Mouse (Mus musculus) midbrain, embryonic 16.5 days (tissue): ENCODE data around the gene Angel1. TPM values are rescaled to one million over a fixed set of nuclear protein-coding genes. Genes with fewer than 3 reads are reported as not detected.
A peak's percentile ranks its signal among the peaks of the same experiment; 100 is the strongest.

ENCODE experiments used
- ATAC-seq: fragments of 200-750 bp; cut with Nextera tagmentation; 2 replicates; pipeline ENCODE4 v1.8.0; 2017; ENCODE audit warnings: moderate TSS enrichment
- H3K27ac ChIP-seq: fragments of 300-500 bp; sonication (generic); 2 replicates; pipeline ENCODE4 v1.5.1; 2014; ENCODE audit warnings: mild to moderate bottlenecking, low read length, mixed read lengths
- H3K27me3 ChIP-seq: fragments of 300-500 bp; sonication (generic); 2 replicates; pipeline ENCODE4 v1.6.1; 2014; ENCODE audit warnings: low read depth, low read length, mixed read lengths; ENCODE audit not compliant: control insufficient read depth, insufficient read depth
- H3K36me3 ChIP-seq: fragments of 300-500 bp; sonication (generic); 2 replicates; pipeline ENCODE4 v1.6.1; 2014; ENCODE audit warnings: mild to moderate bottlenecking, low read length, moderate library complexity, mixed read lengths; ENCODE audit not compliant: control insufficient read depth, insufficient read depth
- H3K4me1 ChIP-seq: fragments of 300-500 bp; sonication (generic); 2 replicates; pipeline ENCODE4 v1.6.1; 2014; ENCODE audit warnings: mild to moderate bottlenecking, low read length, mixed read lengths; ENCODE audit not compliant: control insufficient read depth, insufficient read depth
- H3K4me2 ChIP-seq: fragments of 300-500 bp; sonication (generic); 2 replicates; pipeline ENCODE4 v1.6.1; 2014; ENCODE audit warnings: mild to moderate bottlenecking, low read length, mixed read lengths
- H3K4me3 ChIP-seq: fragments of 300-500 bp; sonication (generic); 2 replicates; pipeline ENCODE4 v1.5.1; 2014; ENCODE audit warnings: low read depth, mild to moderate bottlenecking, low read length, moderate library complexity, mixed read lengths
- H3K9ac ChIP-seq: fragments of 300-500 bp; sonication (generic); 2 replicates; pipeline ENCODE4 v1.6.1; 2014; ENCODE audit warnings: low read depth, low read length, mixed read lengths
- H3K9me3 ChIP-seq: fragments of 300-500 bp; sonication (generic); replicated peaks from 2 replicates; pipeline ENCODE4 v1.6.1; 2014; ENCODE audit warnings: mild to moderate bottlenecking, low read length, mixed read lengths; ENCODE audit not compliant: control insufficient read depth, poor library complexity, severe bottlenecking
- WGBS: fragments of 180-500 bp; shearing (Covaris S2); extraction: QIAGEN DNeasy Blood & Tissue Kit; methylation state at CpG from one replicate; pipeline ENCODE4 v1.1.7; 2014; 5-methylcytosine and 5-hydroxymethylcytosine counted together
- polyA plus RNA-seq: library from polyadenylated mRNA; unstranded; fragments of >200 nt; fragmentation: Nextera tagmentation; extraction: Ambion mirVana; gene quantifications from 2 replicates; pipeline ENCODE4 v1.2.1, GENCODE M21; 2015

Angel1 gene
- polyA plus RNA-seq, result 10.6 and 10.8 TPM in 2 replicates

DNA sequence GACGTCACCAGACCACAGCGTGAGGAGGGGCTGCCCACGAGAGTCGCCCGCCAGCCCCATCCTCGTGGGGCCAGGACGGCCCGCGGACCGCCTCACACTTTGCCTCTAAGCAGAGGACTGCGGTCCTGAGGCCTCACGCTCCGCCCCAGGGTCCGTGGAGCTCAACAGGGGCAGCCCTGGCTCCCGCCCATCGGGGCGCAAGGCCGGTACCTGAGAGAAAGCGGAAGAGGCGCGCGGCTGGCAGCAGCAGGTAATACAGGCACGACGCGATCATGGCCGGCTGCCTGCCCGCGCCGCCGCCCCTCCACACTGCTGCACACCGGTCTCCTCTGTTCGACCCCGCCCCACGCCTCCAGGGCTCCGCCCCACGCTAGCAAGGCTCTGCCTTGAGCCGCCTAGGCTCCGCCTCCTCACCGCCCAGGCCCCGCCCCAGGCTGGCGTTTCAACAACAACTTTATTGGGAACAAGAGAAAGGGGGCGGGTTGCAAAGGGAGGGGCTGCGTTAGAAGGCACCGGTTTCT is at the start of gene Angel1:
Gene Angel1, minus strand, starts transcription at position 341 of the 521 bp plus-strand sequence.
- peak within 1 kb of the TSS; percentile 71 for H3K27ac ChIP-seq
- H3K27me3 ChIP-seq, result no peaks in the 10 kb centered on the region
- peaks cover 10% of the 10 kb centered on the region for H3K4me1 ChIP-seq
- no peaks in the 10 kb centered on the region for H3K36me3 ChIP-seq
- ATAC-seq, result peak; percentile 98
- peak within 1 kb of the TSS; percentile 76 for H3K4me2 ChIP-seq
- peak within 1 kb of the TSS; percentile 84 for H3K4me3 ChIP-seq
- H3K9me3 ChIP-seq, result no peaks in the 10 kb centered on the region
- peak within 1 kb of the TSS; percentile 75 for H3K9ac ChIP-seq
- WGBS, result under 1% methylated on average over 38 of the region's 44 CpGs

GRCm38 (mm10) chr12:86775561-86776280 is 49.5 kb upstream of the Angel1 start:
- H3K9me3 ChIP-seq, result no peaks in the 10 kb centered on the region
- H3K4me3 ChIP-seq, result no peak overlapping the region
- H3K27me3 ChIP-seq, result no peaks in the 10 kb centered on the region
- no peak overlapping the region for H3K4me2 ChIP-seq
- no peaks in the 10 kb centered on the region for H3K36me3 ChIP-seq
- no peak overlapping the region for H3K9ac ChIP-seq
- H3K4me1 ChIP-seq, result peaks cover 13% of the 10 kb centered on the region
- no peak overlapping the region for H3K27ac ChIP-seq
- WGBS, result 89% methylated on average over 7 of the region's 7 CpGs
- ATAC-seq, result no peak

DNA sequence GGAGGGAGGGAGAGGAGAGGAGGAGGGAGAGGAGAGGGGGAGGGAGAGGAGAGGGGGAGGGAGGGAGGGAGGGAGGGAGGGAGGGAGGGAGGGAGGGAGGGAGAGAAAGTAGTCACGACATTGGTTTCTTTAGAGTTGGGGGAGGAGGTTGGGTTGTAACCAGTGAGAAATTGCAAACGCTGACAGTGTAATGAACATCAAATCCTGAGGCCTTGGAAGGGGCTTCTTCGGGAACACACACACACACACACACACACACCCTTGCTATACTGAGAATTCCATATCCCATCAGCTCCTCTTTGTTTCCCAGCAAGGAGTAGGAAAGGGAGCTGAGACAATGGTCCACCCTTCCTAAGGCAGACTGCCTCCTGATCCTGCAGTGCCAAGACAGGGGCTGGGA is 46.3 kb upstream of the Angel1 start:
- Histone ChIP-seq H3K9me3 (no peaks in the 10 kb centered on the region), H3K4me1 (peaks cover 19% of the 10 kb centered on the region), H3K4me3 (no peak overlapping the region), H3K9ac (peak overlapping the region; percentile 55), H3K27ac (peak overlapping the region; percentile 76), H3K4me2 (no peak overlapping the region), H3K36me3 (no peaks in the 10 kb centered on the region), H3K27me3 (no peaks in the 10 kb centered on the region)
- 0 out of 2 replicates have a peak, but pooled peaks have one; percentile 34 for ATAC-seq
- 16% methylated on average over 3 of the region's 3 CpGs for WGBS

DNA sequence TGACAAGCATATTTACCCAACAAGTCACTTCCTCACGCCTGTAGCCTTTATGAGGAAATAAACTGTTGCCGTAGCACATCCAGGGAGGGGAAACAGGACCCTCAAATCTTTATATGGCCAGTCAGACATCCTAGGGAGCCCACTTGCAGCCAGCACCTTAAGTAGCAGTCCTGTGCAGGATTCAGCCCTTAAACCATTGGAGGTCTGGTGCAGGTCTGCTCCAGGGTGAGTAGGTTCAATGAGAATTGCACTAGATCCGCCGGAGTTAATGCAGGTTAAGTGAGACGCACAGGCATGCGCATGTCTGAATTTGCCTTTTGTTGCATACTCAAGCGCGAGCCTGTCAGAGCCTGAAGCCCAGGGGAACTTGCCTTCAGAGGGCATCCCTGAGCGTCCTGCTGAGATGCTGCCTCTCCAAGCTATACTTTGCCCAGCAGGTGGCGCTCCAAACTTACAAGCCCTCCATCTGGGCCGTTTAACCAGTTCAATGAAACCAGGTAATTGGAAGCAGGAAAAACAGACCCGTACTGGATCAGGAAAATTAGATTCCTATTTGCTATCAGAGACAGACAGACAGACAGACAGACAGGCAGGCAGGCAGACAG is 45.7 kb upstream of the Angel1 start:
- Histone ChIP-seq H3K9me3 (no peaks in the 10 kb centered on the region), H3K4me2 (0 out of 2 replicates have a peak overlapping the region, but pooled peaks have one; percentile 17), H3K4me3 (no peak overlapping the region), H3K27me3 (no peaks in the 10 kb centered on the region), H3K27ac (peak overlapping the region; percentile 76), H3K36me3 (no peaks in the 10 kb centered on the region), H3K9ac (peak overlapping the region; percentile 50; the same call in 1 of the 2 replicates), H3K4me1 (peaks cover 19% of the 10 kb centered on the region)
- 12% methylated on average over 12 of the region's 12 CpGs for WGBS
- ATAC-seq, result peak; percentile 71

DNA sequence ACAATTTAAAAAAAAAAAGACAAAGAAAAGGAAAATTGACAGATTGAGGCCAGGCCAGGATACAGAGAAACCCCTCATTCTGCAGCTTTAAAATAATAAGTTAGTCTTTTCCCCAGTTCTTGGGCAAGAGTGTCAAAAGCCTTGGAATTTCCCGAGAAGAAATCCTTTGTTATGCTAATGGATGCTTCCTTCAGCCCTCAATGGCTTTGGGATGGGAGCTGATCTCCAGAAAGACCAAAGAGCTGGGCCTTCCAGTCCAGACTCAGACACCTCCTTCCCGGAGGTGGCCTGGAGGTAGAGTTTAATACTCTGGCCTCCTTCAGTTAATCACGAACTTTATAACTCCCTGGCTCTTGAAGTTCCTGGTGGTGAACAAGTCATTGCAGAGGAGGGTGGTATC is 44.7 kb upstream of the Angel1 start:
- H3K9me3 ChIP-seq, result no peaks in the 10 kb centered on the region
- 1% methylated on average over 3 of the region's 3 CpGs for WGBS
- H3K4me3 ChIP-seq, result no peak overlapping the region
- H3K36me3 ChIP-seq, result no peaks in the 10 kb centered on the region
- 0 out of 2 replicates have a peak overlapping the region, but pooled peaks have one; percentile 52 for H3K27ac ChIP-seq
- H3K9ac ChIP-seq, result no peak overlapping the region
- ATAC-seq, result no peak
- H3K4me1 ChIP-seq, result peaks cover 19% of the 10 kb centered on the region
- no peaks in the 10 kb centered on the region for H3K27me3 ChIP-seq
- no peak overlapping the region for H3K4me2 ChIP-seq

DNA sequence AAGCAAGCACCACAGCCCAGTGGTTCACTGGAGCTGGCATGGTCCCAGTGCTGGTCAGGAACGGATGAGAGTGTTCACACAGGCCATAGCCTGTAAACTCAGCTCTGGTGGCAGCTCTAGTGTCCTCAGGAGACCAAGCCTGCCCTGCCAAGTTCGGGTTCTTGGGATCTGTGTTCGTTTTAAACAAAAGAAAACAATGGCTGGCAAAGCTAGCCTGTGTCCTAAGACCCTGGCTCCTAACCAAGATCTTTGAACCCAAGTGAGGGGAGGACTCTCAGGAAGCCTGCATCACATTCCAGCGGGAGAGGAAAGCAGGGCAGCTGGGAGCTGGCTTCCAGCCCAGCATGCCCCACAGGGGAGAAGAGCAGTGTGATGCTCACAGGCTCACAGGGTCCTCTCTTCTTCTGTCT is 44.0 kb upstream of the Angel1 start:
- Histone ChIP-seq H3K9ac (no peak overlapping the region), H3K36me3 (no peaks in the 10 kb centered on the region), H3K27me3 (no peaks in the 10 kb centered on the region), H3K4me3 (no peak overlapping the region), H3K9me3 (no peaks in the 10 kb centered on the region), H3K4me1 (peaks cover 19% of the 10 kb centered on the region), H3K27ac (peak overlapping the region; percentile 52), H3K4me2 (no peak overlapping the region)
- ATAC-seq, result no peak
- 14% methylated on average over 4 of the region's 4 CpGs for WGBS

DNA sequence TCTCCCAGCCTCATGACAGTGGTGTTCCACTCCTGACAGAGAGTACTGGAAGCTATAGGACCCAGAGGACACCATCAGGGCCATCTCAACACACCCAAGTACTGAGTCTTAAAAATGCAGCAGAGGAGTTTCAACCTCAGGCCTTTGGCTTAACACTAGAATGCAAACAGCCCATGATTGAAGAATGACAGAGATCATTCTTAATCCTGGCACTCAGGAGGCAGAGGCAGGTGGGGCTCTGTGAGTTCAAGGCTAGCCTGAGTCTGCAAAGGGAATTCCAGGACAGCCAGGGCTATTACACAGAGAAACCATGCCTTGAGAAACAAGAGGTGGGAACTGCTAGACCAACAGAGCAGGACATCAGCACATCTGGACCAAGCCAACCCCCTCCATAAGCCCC is 43.6 kb upstream of the Angel1 start:
- Histone ChIP-seq H3K36me3 (no peaks in the 10 kb centered on the region), H3K27me3 (no peaks in the 10 kb centered on the region), H3K4me2 (no peak overlapping the region), H3K4me3 (no peak overlapping the region), H3K9ac (no peak overlapping the region), H3K27ac (peak overlapping the region; percentile 52), H3K4me1 (peaks cover 19% of the 10 kb centered on the region), H3K9me3 (no peaks in the 10 kb centered on the region)
- no peak for ATAC-seq

- Histone ChIP-seq H3K4me2 (no peak overlapping the region), H3K27me3 (no peaks in the 10 kb centered on the region), H3K4me1 (peaks cover 19% of the 10 kb centered on the region), H3K9ac (no peak overlapping the region), H3K27ac (no peak overlapping the region), H3K36me3 (no peaks in the 10 kb centered on the region), H3K4me3 (no peak overlapping the region), H3K9me3 (no peaks in the 10 kb centered on the region)
- no peak for ATAC-seq
- WGBS, result 37% methylated on average over 4 of the region's 4 CpGs
Observed at GRCm38 (mm10) chr12:86768986-86769580, 42.8 kb upstream of the Angel1 start.
